Mouse (Mus musculus) cortical plate, adult 2 months (tissue): ENCODE results near the gene St3gal3.

ENCODE experiments used
- CTCF ChIP-seq: fragments of 200-500 bp; IDR thresholded peaks from 2 replicates; pipeline ENCODE4 v1.5.1; 2011; ENCODE audit warnings: mild to moderate bottlenecking, control low read depth, low read length; ENCODE audit not compliant: insufficient read depth; ENCODE audit errors: extremely low read depth
- POLR2A ChIP-seq: fragments of 200-500 bp; IDR thresholded peaks from 2 replicates; pipeline ENCODE4 v1.6.1; 2011; ENCODE audit warnings: mild to moderate bottlenecking, low read length, control low read depth; ENCODE audit not compliant: insufficient read depth; ENCODE audit errors: extremely low read depth

GRCm38 (mm10) chr4:118122078-118122477, 12.6 kb downstream of the St3gal3 start:
- TF ChIP-seq CTCF, result no peak
- TF ChIP-seq POLR2A, result no peak
